Mouse (Mus musculus) cerebellum, adult 2 months (tissue): ENCODE measurements around the gene Psmc5. TPM values are rescaled to one million over a fixed set of nuclear protein-coding genes. Genes with fewer than 3 reads are reported as not detected.
A peak's percentile ranks its signal among the peaks of the same experiment; 100 is the strongest.

Source experiments
- DNase-seq, 2 experiments: peaks; one replicate each; pipeline ENCODE4 v3.0.0; 2021
- H3K27ac ChIP-seq: fragments of 200-500 bp; 2 replicates; pipeline ENCODE4 v1.5.1; 2012; ENCODE audit warnings: low read length, control low read depth, inconsistent platforms; ENCODE audit not compliant: insufficient read depth
- H3K27me3 ChIP-seq: fragments of 200-500 bp; 2 replicates; pipeline ENCODE4 v1.6.1; 2012; ENCODE audit warnings: inconsistent platforms, mild to moderate bottlenecking, low read length, moderate library complexity; ENCODE audit not compliant: control insufficient read depth, insufficient read depth
- H3K4me1 ChIP-seq: fragments of 200-500 bp; 2 replicates; pipeline ENCODE4 v1.6.1; 2011; ENCODE audit warnings: low read length; ENCODE audit not compliant: control insufficient read depth, insufficient read depth
- H3K4me3 ChIP-seq: fragments of 200-500 bp; replicated peaks from 2 replicates; pipeline ENCODE3; 2011; ENCODE audit warnings: mild to moderate bottlenecking, low read depth, low read length, control low read depth; ENCODE audit not compliant: insufficient read depth
- CTCF ChIP-seq: fragments of 200-500 bp; IDR thresholded peaks from 2 replicates; pipeline ENCODE4 v1.5.1; 2011; ENCODE audit warnings: low read depth, mild to moderate bottlenecking, control low read depth, low read length, moderate library complexity, borderline replicate concordance; ENCODE audit not compliant: insufficient read depth
- POLR2A ChIP-seq: fragments of 200-500 bp; IDR thresholded peaks from 2 replicates; pipeline ENCODE4 v1.6.1; 2011; ENCODE audit warnings: low read length, control low read depth, borderline replicate concordance; ENCODE audit not compliant: insufficient read depth
- WGBS: fragments of 180-500 bp; shearing (Covaris S2); methylation state at CpG from one replicate; pipeline ENCODE4 v1.1.7; 2018; 5-methylcytosine and 5-hydroxymethylcytosine counted together
- polyA plus RNA-seq: library from polyadenylated mRNA; depleted of rRNA; stranded (reverse); fragments of >200 nt; gene quantifications from 2 replicates; pipeline ENCODE4 v1.2.3, GENCODE M21; 2012

Psmc5 gene
- polyA plus RNA-seq, 1 experiment = 343 TPM

GRCm38 (mm10) chr11:106246834-106247233 lies 9.1 kb upstream of the Psmc5 start:
- H3K27me3 ChIP-seq = no peaks in the 10 kb centered on the region
- WGBS = 100% methylated on average over 1 of the region's 1 CpGs
- DNase-seq = no peak
- TF ChIP-seq POLR2A = no peak
- peak; percentile 40; the same call in 1 of the 2 replicates for TF ChIP-seq CTCF
- no peaks in the 10 kb centered on the region for H3K4me1 ChIP-seq
- no peak overlapping the region for H3K4me3 ChIP-seq
- no peak overlapping the region for H3K27ac ChIP-seq

DNA sequence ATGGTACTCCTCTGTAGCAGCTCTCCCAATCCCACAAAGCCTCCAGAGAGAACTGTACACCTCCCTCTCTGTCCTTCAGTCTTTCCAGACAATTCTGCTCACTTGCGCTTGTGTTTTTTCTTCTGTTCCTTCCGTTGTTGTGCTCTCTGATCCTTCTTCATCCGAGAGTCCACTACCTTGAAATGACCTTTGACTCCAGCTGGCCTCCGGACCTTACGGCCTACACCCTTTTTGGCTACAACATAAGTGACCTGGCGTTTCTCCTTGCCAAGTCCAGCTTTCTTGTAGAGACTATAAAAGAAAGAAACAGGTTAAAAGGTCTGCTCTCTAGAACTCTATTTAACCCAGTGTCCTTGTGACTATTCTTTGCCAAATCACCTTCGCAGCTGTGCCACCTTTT lies 6.6 kb upstream of the Psmc5 start:
- TF ChIP-seq POLR2A (no peak), CTCF (no peak)
- Histone ChIP-seq H3K4me3 (no peak overlapping the region), H3K27me3 (no peaks in the 10 kb centered on the region), H3K4me1 (no peaks in the 10 kb centered on the region), H3K27ac (no peak overlapping the region)
- WGBS = 86% methylated on average over 7 of the region's 7 CpGs
- no peak for DNase-seq

DNA sequence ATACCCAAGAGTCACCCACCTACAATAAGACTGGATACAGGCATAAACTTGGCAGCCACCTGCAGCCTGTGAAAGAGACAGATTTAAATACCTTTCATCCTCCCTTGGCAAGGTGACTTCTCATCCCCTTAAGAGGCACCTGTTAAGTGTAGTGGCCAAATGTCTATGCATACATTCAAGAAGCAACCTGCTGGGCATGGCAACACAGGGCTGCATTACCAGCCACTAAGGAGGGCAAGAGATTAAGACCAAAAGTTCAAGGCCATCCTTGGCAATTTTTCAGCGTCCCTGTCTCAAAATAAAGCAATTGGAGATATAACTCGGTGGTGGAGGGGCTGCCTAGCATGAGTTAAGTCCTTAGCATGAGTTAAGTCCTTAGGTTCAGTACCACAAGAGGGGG lies 1.2 kb upstream of the Psmc5 start:
- no peaks in the 10 kb centered on the region for H3K27me3 ChIP-seq
- H3K27ac ChIP-seq = no peak overlapping the region
- H3K4me3 ChIP-seq = no peak overlapping the region
- no peak for TF ChIP-seq CTCF
- no peak for TF ChIP-seq POLR2A
- no peak for DNase-seq
- no peaks in the 10 kb centered on the region for H3K4me1 ChIP-seq
- 15% methylated on average over 2 of the region's 2 CpGs for WGBS

- Histone ChIP-seq H3K4me1 (no peaks in the 10 kb centered on the region), H3K4me3 (peak overlapping the region; percentile 85), H3K27ac (no peak overlapping the region), H3K27me3 (no peaks in the 10 kb centered on the region)
- TF ChIP-seq CTCF (no peak), POLR2A (no peak)
- WGBS = 1% methylated on average over 22 of the region's 22 CpGs
- DNase-seq = no peak
Observed at GRCm38 (mm10) chr11:106255174-106255573, 780 bp upstream of the Psmc5 start.

DNA sequence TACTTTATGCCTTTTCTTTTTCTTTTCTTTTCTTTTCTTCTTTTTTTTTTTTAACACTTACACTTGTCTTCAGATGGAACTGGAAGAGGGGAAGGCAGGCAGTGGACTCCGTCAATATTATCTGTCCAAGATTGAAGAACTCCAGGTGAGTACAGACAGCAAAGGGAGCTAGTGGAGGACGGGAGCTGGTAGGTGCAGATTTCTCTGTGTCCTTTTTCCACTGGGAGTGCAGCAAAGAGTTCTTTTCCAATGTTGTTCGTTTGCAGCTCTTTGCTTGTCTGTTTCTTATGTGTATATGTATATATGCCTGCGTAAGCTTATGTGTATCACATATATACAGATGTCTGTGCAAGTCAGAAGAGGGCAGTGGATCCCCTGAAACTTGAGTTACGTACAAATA lies 821 bp downstream of the Psmc5 start:
- peak overlapping the region; percentile 85 for H3K4me3 ChIP-seq
- no peaks in the 10 kb centered on the region for H3K27me3 ChIP-seq
- no peaks in the 10 kb centered on the region for H3K4me1 ChIP-seq
- peak; percentile 46 to 65 for DNase-seq
- no peak for TF ChIP-seq POLR2A
- TF ChIP-seq CTCF = no peak
- no peak overlapping the region for H3K27ac ChIP-seq
- 50% methylated on average over 5 of the region's 5 CpGs for WGBS

DNA sequence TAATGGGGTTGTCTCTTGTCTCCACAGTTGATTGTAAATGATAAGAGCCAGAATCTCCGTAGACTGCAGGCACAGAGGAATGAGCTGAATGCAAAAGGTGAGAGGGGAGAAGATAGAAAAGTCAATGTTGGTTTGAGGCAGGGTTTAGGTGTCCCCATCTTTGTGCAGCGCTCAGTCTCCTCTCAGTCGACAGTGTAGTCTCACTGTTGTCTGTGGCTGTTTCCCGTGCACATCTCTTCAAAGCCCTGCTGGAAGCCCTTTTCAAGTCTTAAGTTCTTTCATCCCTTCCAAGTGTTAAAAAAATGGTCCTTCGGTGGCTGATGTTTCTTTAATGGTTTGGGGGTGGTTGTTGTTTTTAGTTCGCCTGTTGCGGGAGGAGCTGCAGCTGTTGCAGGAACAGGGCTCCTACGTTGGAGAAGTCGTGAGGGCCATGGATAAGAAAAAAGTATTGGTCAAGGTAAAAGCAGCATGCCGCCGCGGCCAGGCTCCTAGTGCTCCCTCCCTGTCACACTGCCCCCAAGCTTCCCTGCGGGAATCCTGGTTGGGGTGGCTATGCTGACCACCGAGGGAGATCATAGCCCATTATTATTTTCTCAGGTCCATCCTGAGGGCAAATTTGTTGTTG lies 5.0 kb downstream of the Psmc5 start:
- 79% methylated on average over 14 of the region's 14 CpGs for WGBS
- H3K27ac ChIP-seq = no peak overlapping the region
- DNase-seq = no peak
- H3K27me3 ChIP-seq = no peaks in the 10 kb centered on the region
- H3K4me3 ChIP-seq = no peak overlapping the region
- TF ChIP-seq CTCF (no peak), POLR2A (no peak)
- H3K4me1 ChIP-seq = peaks cover 29% of the 10 kb centered on the region

DNA sequence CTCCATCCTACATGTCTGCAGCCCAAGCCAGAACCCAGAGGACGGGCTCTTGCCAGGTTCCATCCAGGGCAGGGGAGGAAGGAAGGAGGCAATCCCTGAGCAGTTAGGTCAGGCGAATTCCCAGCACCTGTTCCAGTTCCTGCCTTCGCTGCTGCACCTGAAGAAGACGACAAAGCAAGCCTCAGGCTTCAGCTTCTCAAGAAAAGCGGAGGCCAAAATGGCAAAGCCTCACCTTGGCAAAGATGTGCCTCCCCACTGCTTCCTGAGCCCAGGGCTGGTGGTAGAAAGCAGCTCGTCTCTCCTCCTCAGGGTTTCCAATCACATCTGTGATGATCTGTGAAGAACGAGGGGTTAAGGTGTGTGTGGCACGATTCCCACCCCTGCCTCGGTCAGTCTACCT lies 8.0 kb downstream of the Psmc5 start:
- no peaks in the 10 kb centered on the region for H3K27me3 ChIP-seq
- peaks cover 39% of the 10 kb centered on the region for H3K4me1 ChIP-seq
- peak; percentile 54 to 62 for DNase-seq
- no peak overlapping the region for H3K4me3 ChIP-seq
- TF ChIP-seq POLR2A (no peak), CTCF (no peak)
- 22% methylated on average over 9 of the region's 9 CpGs for WGBS
- peak overlapping the region; percentile 12 for H3K27ac ChIP-seq

GRCm38 (mm10) chr11:106264988-106265387 lies 9.0 kb downstream of the Psmc5 start:
- H3K27me3 ChIP-seq = no peaks in the 10 kb centered on the region
- WGBS = 34% methylated on average over 15 of the region's 15 CpGs

DNA sequence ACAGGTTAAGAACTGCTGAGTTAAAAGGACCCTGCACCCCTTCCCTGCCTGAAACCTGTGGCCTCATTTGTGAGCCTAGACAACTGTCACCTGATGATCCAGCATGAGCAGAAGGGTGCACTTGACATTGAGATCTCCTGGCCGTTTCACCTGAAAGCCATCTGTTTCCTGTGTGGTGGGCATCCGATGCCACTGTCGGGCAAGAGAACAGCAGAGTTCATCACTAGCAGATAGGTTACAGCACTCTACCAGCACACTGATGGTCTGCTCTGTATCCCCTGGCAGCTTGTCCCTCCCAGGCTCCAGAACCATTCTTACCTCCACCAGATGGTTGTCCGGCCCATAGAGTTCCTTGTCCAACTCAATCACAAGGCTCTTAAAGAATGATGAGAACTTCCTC lies 9.6 kb downstream of the Psmc5 start:
- 8% methylated on average over 4 of the region's 4 CpGs for WGBS
- no peak for TF ChIP-seq CTCF
- peak; percentile 15; the same call in 1 of the 2 replicates for TF ChIP-seq POLR2A
- peak overlapping the region; percentile 73 for H3K27ac ChIP-seq
- peaks cover 47% of the 10 kb centered on the region for H3K4me1 ChIP-seq
- H3K4me3 ChIP-seq = no peak overlapping the region
- H3K27me3 ChIP-seq = no peaks in the 10 kb centered on the region
- peak; percentile 43 to 57 for DNase-seq

More at GRCm38 (mm10) chr11:106264988-106265387, 9.0 kb downstream of the Psmc5 start:
- Histone ChIP-seq H3K4me1 (peaks cover 44% of the 10 kb centered on the region), H3K27ac (peak overlapping the region; percentile 22), H3K4me3 (no peak overlapping the region)
- DNase-seq = peak in 1 of 2 experiments; percentile 40
- no peak for TF ChIP-seq CTCF
- no peak for TF ChIP-seq POLR2A
